Mouse (Mus musculus) intestine, embryonic 15.5 days (tissue): ENCODE data around the gene Spesp1. TPM values are rescaled to one million over a fixed set of nuclear protein-coding genes. Genes with fewer than 3 reads are reported as not detected.
A peak's percentile ranks its signal among the peaks of the same experiment; 100 is the strongest.

Experiments used
- ATAC-seq: fragments of 200-750 bp; cut with Nextera tagmentation; 2 replicates; pipeline ENCODE4 v1.8.0; 2017; ENCODE audit warnings: moderate TSS enrichment, moderate library complexity
- H3K27ac ChIP-seq: fragments of 300-500 bp; sonication (generic); 2 replicates; pipeline ENCODE4 v1.5.1; 2015; ENCODE audit warnings: mild to moderate bottlenecking, inconsistent platforms
- H3K27me3 ChIP-seq: fragments of 300-500 bp; sonication (generic); replicated peaks from 2 replicates; pipeline ENCODE4 v1.6.1; 2015; ENCODE audit warnings: inconsistent platforms
- H3K36me3 ChIP-seq: fragments of 300-500 bp; sonication (generic); 2 replicates; pipeline ENCODE4 v1.6.1; 2015; ENCODE audit warnings: inconsistent platforms
- H3K4me1 ChIP-seq: fragments of 300-500 bp; sonication (generic); replicated peaks from 2 replicates; pipeline ENCODE4 v1.6.1; 2015; ENCODE audit warnings: inconsistent platforms
- H3K4me2 ChIP-seq: fragments of 300-500 bp; sonication (generic); replicated peaks from 2 replicates; pipeline ENCODE4 v1.6.1; 2015; ENCODE audit warnings: mild to moderate bottlenecking, inconsistent platforms
- H3K4me3 ChIP-seq: fragments of 300-500 bp; sonication (generic); replicated peaks from 2 replicates; pipeline ENCODE4 v1.5.1; 2015; ENCODE audit warnings: inconsistent platforms
- H3K9ac ChIP-seq: fragments of 300-500 bp; sonication (generic); 2 replicates; pipeline ENCODE4 v1.6.1; 2015; ENCODE audit warnings: inconsistent platforms
- H3K9me3 ChIP-seq: fragments of 300-500 bp; sonication (generic); 2 replicates; pipeline ENCODE4 v1.6.1; 2016; ENCODE audit warnings: inconsistent platforms
- WGBS: fragments of 180-500 bp; shearing (Covaris S2); methylation state at CpG from one replicate; pipeline ENCODE4 v1.1.7; 2015; 5-methylcytosine and 5-hydroxymethylcytosine counted together
- polyA plus RNA-seq: library from polyadenylated mRNA; unstranded; fragments of >200 nt; fragmentation: Nextera tagmentation; extraction: Ambion mirVana; gene quantifications from 2 replicates; pipeline ENCODE4 v1.2.1, GENCODE M21; 2015

The Spesp1 gene
- polyA plus RNA-seq, 1 experiment from 2014 or later: not detected

DNA sequence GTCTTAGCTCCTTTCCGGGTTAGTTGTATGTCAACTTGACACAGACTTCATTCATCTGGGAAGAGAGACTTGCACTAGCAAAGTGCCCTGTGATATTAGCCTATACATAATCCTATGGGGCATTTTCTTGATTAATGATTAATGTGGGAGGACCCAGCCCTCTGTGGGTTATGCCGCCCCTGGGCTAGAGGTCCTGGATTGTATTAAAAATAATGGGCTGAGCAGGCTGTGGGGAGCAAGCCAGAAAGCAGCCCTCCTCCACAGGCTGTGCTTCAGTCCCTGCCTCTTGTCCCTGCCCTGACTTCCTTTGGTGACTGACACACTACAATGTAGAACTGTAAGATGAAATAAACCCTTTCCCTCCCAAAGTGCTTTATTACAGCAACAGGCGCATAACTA lies 37.4 kb downstream of the Spesp1 start:
- Histone ChIP-seq H3K27me3 (0 out of 2 replicates have a peak, but pooled peaks cover 2% of the 10 kb centered on the region), H3K9me3 (no peaks in the 10 kb centered on the region), H3K9ac (no peak overlapping the region), H3K36me3 (no peaks in the 10 kb centered on the region), H3K4me1 (peaks cover 16% of the 10 kb centered on the region), H3K4me2 (peak overlapping the region; percentile 48), H3K27ac (no peak overlapping the region), H3K4me3 (no peak overlapping the region)
- peak; percentile 54 for ATAC-seq
- WGBS: 40% methylated on average over 3 of the region's 3 CpGs

- 0 out of 2 replicates have a peak, but pooled peaks cover 2% of the 10 kb centered on the region for H3K27me3 ChIP-seq
- 20% methylated on average over 19 of the region's 19 CpGs for WGBS
- H3K9ac ChIP-seq: no peak overlapping the region
- peak overlapping the region; percentile 48 for H3K4me2 ChIP-seq
- peaks cover 16% of the 10 kb centered on the region for H3K4me1 ChIP-seq
- H3K36me3 ChIP-seq: no peaks in the 10 kb centered on the region
- no peak overlapping the region; the same call in 1 of the 2 replicates for H3K4me3 ChIP-seq
- no peaks in the 10 kb centered on the region for H3K9me3 ChIP-seq
- ATAC-seq: peak; percentile 82
- no peak overlapping the region for H3K27ac ChIP-seq
Observed at GRCm38 (mm10) chr9:62243991-62244611, 37.9 kb downstream of the Spesp1 start.

- Histone ChIP-seq H3K9ac (no peak overlapping the region), H3K27ac (no peak overlapping the region), H3K27me3 (0 out of 2 replicates have a peak, but pooled peaks cover 2% of the 10 kb centered on the region), H3K4me3 (no peak overlapping the region), H3K9me3 (no peaks in the 10 kb centered on the region), H3K36me3 (no peaks in the 10 kb centered on the region), H3K4me1 (peaks cover 15% of the 10 kb centered on the region; the same call in 1 of the 2 replicates), H3K4me2 (no peak overlapping the region)
- WGBS: 74% methylated on average over 10 of the region's 10 CpGs
- ATAC-seq: no peak
Observed at GRCm38 (mm10) chr9:62240036-62240435, 42.0 kb downstream of the Spesp1 start.

DNA sequence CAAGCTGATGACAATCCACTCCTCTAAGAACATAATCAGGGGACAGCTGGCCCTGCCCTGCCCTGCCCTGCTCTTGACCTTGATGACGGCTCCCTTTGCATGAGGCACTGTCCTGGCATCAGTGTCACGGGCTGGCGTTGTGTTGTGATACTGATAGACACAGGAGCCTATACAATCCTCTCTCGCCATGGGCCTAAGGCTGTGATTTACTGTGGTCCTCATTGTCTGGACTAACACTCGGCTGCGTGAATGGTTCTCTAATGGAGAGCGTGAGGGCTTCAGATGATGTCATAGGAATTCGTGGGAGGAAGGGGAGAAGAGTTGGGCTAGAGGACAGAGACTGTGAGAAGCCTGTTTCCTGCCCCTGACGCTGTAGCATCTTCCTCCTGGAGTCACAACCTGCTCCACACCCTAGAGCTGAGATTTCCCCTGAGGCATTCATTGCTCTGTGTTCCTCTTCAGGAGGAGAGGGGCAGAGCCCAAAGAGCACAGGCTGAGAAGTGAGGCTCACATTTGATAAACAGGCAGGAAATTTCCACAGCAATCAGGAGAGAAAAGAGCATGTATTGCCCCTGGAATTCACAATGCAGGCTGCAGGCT lies 44.5 kb downstream of the Spesp1 start:
- Histone ChIP-seq H3K9me3 (no peaks in the 10 kb centered on the region), H3K36me3 (no peaks in the 10 kb centered on the region), H3K4me1 (peaks cover 12% of the 10 kb centered on the region), H3K9ac (no peak overlapping the region), H3K27me3 (no peaks in the 10 kb centered on the region), H3K4me2 (no peak overlapping the region), H3K4me3 (no peak overlapping the region), H3K27ac (no peak overlapping the region)
- no peak; the same call in 1 of the 2 replicates for ATAC-seq
- 41% methylated on average over 9 of the region's 9 CpGs for WGBS

- H3K4me2 ChIP-seq: no peak overlapping the region
- ATAC-seq: no peak
- no peaks in the 10 kb centered on the region for H3K9me3 ChIP-seq
- H3K4me3 ChIP-seq: no peak overlapping the region
- H3K9ac ChIP-seq: no peak overlapping the region
- H3K36me3 ChIP-seq: no peaks in the 10 kb centered on the region
- 81% methylated on average over 2 of the region's 2 CpGs for WGBS
- no peaks in the 10 kb centered on the region for H3K27me3 ChIP-seq
- H3K27ac ChIP-seq: no peak overlapping the region
- peaks cover 16% of the 10 kb centered on the region for H3K4me1 ChIP-seq
Observed at GRCm38 (mm10) chr9:62235501-62235900, 46.5 kb downstream of the Spesp1 start.

DNA sequence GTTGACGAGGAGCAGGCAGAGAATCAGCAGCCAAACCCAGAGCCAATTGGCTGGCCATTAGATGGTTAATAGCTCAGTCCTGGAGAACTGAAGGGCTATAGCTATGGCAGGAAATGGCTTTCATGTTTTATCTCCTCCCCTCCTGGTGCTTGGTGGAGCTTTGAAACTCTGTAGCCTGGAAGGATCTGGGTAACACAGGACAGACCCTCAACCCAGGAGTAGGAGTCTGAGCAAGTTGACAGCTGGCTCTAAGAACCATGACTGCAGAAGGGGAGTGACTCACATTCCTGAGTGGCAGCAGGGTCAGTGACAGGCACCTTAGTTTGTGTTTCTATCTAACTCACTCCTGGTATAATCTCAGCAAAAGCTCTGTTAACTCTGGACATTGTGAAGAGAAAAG lies 49.4 kb downstream of the Spesp1 start:
- H3K36me3 ChIP-seq: no peaks in the 10 kb centered on the region
- no peak overlapping the region for H3K4me3 ChIP-seq
- H3K27ac ChIP-seq: no peak overlapping the region
- peaks cover 14% of the 10 kb centered on the region for H3K4me1 ChIP-seq
- H3K27me3 ChIP-seq: no peaks in the 10 kb centered on the region
- H3K9ac ChIP-seq: no peak overlapping the region
- H3K4me2 ChIP-seq: no peak overlapping the region
- 43% methylated on average over 1 of the region's 1 CpGs for WGBS
- H3K9me3 ChIP-seq: no peaks in the 10 kb centered on the region
- ATAC-seq: no peak

- Histone ChIP-seq H3K9me3 (no peaks in the 10 kb centered on the region), H3K4me3 (no peak overlapping the region), H3K4me2 (no peak overlapping the region), H3K4me1 (peaks cover 10% of the 10 kb centered on the region), H3K27me3 (no peaks in the 10 kb centered on the region), H3K27ac (no peak overlapping the region), H3K36me3 (no peaks in the 10 kb centered on the region), H3K9ac (no peak overlapping the region)
- peak; percentile 59; the same call in 1 of the 2 replicates for ATAC-seq
- WGBS: 51% methylated on average over 3 of the region's 3 CpGs
Observed at GRCm38 (mm10) chr9:62231046-62231445, 51.0 kb downstream of the Spesp1 start.

- H3K4me2 ChIP-seq: no peak overlapping the region
- H3K9me3 ChIP-seq: no peaks in the 10 kb centered on the region
- no peak for ATAC-seq
- H3K4me1 ChIP-seq: peaks cover 10% of the 10 kb centered on the region
- no peaks in the 10 kb centered on the region for H3K36me3 ChIP-seq
- H3K27ac ChIP-seq: no peak overlapping the region
- no peak overlapping the region for H3K4me3 ChIP-seq
- WGBS: 85% methylated on average over 2 of the region's 2 CpGs
- no peak overlapping the region for H3K9ac ChIP-seq
- H3K27me3 ChIP-seq: no peaks in the 10 kb centered on the region
Observed at GRCm38 (mm10) chr9:62229985-62230384, 52.0 kb downstream of the Spesp1 start.

GRCm38 (mm10) chr9:62222481-62222880 lies 59.5 kb downstream of the Spesp1 start:
- WGBS: 10% methylated on average over 10 of the region's 10 CpGs
- no peaks in the 10 kb centered on the region for H3K9me3 ChIP-seq
- peak overlapping the region; percentile 82 for H3K27ac ChIP-seq
- H3K4me3 ChIP-seq: no peak overlapping the region
- peak; percentile 97 for ATAC-seq
- no peak overlapping the region for H3K9ac ChIP-seq
- H3K36me3 ChIP-seq: no peaks in the 10 kb centered on the region
- H3K4me1 ChIP-seq: peaks cover 4% of the 10 kb centered on the region; the same call in 1 of the 2 replicates
- H3K27me3 ChIP-seq: no peaks in the 10 kb centered on the region
- H3K4me2 ChIP-seq: peak overlapping the region; percentile 43

DNA sequence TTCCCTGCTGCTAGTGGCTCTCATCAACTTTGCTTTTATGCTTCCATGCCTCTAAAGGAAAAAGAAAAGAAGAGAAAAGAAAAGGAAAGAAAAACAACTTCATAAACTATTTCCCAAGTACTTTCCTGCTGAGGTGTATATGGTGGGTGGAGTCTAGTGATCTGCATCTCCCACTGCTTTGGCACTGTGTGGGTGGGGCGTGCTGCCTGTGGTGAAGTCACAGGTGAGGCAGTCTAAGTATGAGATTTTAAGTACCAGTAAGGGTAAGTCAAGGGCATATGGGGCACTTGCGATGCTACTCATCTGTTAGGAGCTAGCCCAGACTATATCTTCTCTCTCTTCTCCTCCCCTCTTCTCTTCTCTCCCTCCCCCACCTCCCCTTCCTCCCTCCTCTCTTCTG lies 60.0 kb downstream of the Spesp1 start:
- peak; percentile 94 for ATAC-seq
- 65% methylated on average over 2 of the region's 2 CpGs for WGBS
- Histone ChIP-seq H3K36me3 (no peaks in the 10 kb centered on the region), H3K4me2 (peak overlapping the region; percentile 43), H3K4me1 (peaks cover 4% of the 10 kb centered on the region; the same call in 1 of the 2 replicates), H3K27ac (peak overlapping the region; percentile 82), H3K9ac (no peak overlapping the region), H3K27me3 (no peaks in the 10 kb centered on the region), H3K9me3 (no peaks in the 10 kb centered on the region), H3K4me3 (no peak overlapping the region)
